In the genomic region with DNA sequence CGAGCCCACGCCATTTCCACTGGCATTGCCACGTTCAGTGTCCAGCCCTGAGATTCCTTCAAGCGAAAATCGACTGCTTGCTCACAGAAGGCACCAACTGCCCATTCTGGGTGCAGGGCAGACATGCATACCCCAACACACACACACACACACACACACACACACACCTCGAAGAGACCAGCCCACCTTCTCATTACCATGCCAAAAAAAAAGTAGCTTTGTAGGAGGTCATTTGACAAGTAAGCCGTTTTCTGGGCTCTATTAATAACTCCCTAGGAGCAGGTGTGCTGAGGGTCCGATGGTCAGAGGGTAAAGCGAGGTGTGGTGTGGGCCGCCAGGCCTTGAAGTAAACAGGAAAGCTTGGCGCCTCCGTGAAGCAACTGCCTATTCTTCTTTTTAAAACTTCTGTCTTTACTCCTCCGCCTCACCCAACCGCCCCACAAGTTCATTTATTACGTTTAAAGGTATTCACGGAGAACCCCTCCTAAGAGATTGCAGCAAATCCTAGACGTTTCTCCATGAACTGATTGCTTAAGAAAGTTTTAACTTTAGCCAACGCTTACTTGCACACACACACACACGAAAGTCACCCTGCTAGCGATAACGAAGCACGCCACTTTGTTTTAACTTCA, we compare ENCODE assay signal across 8 mouse cellular contexts. TPM values are rescaled to one million over a fixed set of nuclear protein-coding genes. Genes with fewer than 3 reads are reported as not detected.
DNase-seq lines count a peak whose midpoint lies in the region; ATAC-seq lines count a peak whose summit lies in the region.

No protein-coding gene starts in this region.

- no peaks in the 10 kb centered on the region for H3K9me3 ChIP-seq in megakaryocyte, embryonic 14.5 days
- no peaks in the 10 kb centered on the region for H3K9me3 ChIP-seq in limb, embryonic 11.5 days (ENCODE audit: control insufficient read depth, low read length)

- WGBS in limb, embryonic 11.5 days, result 14% methylated on average over 22 of the region's 22 CpGs

- H3K36me3 ChIP-seq in megakaryocyte, embryonic 14.5 days (replicated peaks; ENCODE audit: low read length), result peaks cover 38% of the 10 kb centered on the region
- H3K36me3 ChIP-seq in limb, embryonic 11.5 days (ENCODE audit: control insufficient read depth, insufficient read depth, low read length), result no peaks in the 10 kb centered on the region; the same call in 1 of the 2 replicates

- peak overlapping the region; percentile 90 for H3K4me2 ChIP-seq in limb, embryonic 11.5 days (ENCODE audit: low read depth, severe bottlenecking)

- ATAC-seq in megakaryocyte, adult 5-6 weeks (ENCODE audit: poor library complexity, severe bottlenecking), result no peak
- ATAC-seq in limb, embryonic 11.5 days (ENCODE audit: insufficient number of reproducible peaks, low FRiP score, low TSS enrichment, low read depth), result no peak

- no peak overlapping the region for H3K27ac ChIP-seq in limb, embryonic 11.5 days (replicated peaks; ENCODE audit: low read depth, low read length)

- H3K4me3 ChIP-seq in megakaryocyte, embryonic 14.5 days (replicated peaks), result peak overlapping the region; percentile 98
- H3K4me3 ChIP-seq in limb, embryonic 11.5 days (ENCODE audit: low read depth, low read length), result peak overlapping the region; percentile 49

- peaks cover 64% of the 10 kb centered on the region for H3K4me1 ChIP-seq in megakaryocyte, embryonic 14.5 days
- H3K4me1 ChIP-seq in limb, embryonic 11.5 days (ENCODE audit: control insufficient read depth, insufficient read depth, low read length), result no peaks in the 10 kb centered on the region

- H3K27me3 ChIP-seq in megakaryocyte, embryonic 14.5 days (replicated peaks), result no peaks in the 10 kb centered on the region
- no peaks in the 10 kb centered on the region for H3K27me3 ChIP-seq in limb, embryonic 11.5 days (ENCODE audit: control insufficient read depth, insufficient read depth, low read length)

- peak; percentile 32 for DNase-seq in heart, adult 8-10 months (ENCODE audit: low spot score)
- no peak for DNase-seq in limb, embryonic 11.5 days (ENCODE audit: low spot score)
- DNase-seq in naive thymus-derived CD4-positive, alpha-beta T cell, adult 2 months (ENCODE audit: low read depth), result peak; percentile 68
- DNase-seq in urinary bladder, postnatal 10 days (ENCODE audit: low spot score), result no peak
- DNase-seq in frontal cortex, postnatal 25 days (ENCODE audit: low spot score in 2 of 2), result no peak
- DNase-seq in cerebellum, postnatal 4 days (ENCODE audit: low spot score in 2 of 2), result no peak

- no peak overlapping the region for H3K9ac ChIP-seq in limb, embryonic 11.5 days (ENCODE audit: low read length)

RNA-seq across cellular contexts. Expression of a gene that starts 1.3 kb away (rescaled TPM):
- polyA plus RNA-seq in megakaryocyte, embryonic 14.5 days (2012; ENCODE audit: insufficient read depth, low replicate concordance), result 2.3 TPM in 1 of 2 replicates, not detected in the other
- 2.4 and 5.8 TPM in 2 replicates for total RNA-seq in megakaryocyte, adult 5-6 weeks (2015)
- total RNA-seq in megakaryocyte, adult 5-6 weeks (2017), result 3.3 and 3.6 TPM in 2 replicates
- total RNA-seq in heart, adult 8-10 months (2022), result 10 to 100 TPM; 31.9 to 48.9 (median 41.9) TPM
- 12.0 and 12.2 TPM in 2 replicates for polyA plus RNA-seq in limb, embryonic 11.5 days (2014; fragmentation: Nextera tagmentation; extraction: Ambion mirVana)

Comparison
In these comparisons a context has a peak if more than half of its experiments do, and no peak if none do; other contexts are left out.
1. DNase-seq: peak in heart, adult 8-10 months (single experiment) and naive thymus-derived CD4-positive, alpha-beta T cell, adult 2 months (single experiment); none in limb, embryonic 11.5 days (single experiment), urinary bladder, postnatal 10 days (single experiment), frontal cortex, postnatal 25 days (0 of 2) and cerebellum, postnatal 4 days (0 of 2).
2. RNA of a gene that starts 1.3 kb away (total RNA-seq): 31.9 to 48.9 TPM in heart, adult 8-10 months; 2.4 to 5.8 TPM in megakaryocyte, adult 5-6 weeks; every median in the first group is over 4 times any median in the second.